Mouse (Mus musculus) stomach, postnatal 0 days (tissue): ENCODE measurements around the gene Sgip1. TPM values are rescaled to one million over a fixed set of nuclear protein-coding genes. Genes with fewer than 3 reads are reported as not detected.

Experiments
- ATAC-seq: fragments of 200-750 bp; cut with Nextera tagmentation; 2 replicates; pipeline ENCODE4 v1.8.0; 2017; ENCODE audit not compliant: low FRiP score, low TSS enrichment
- DNase-seq: peaks from one replicate; pipeline ENCODE4 v3.0.0-alpha.2; 2016; ENCODE audit warnings: low spot score
- H3K27ac ChIP-seq: fragments of 300-500 bp; sonication (generic); replicated peaks from 2 replicates; pipeline ENCODE4 v1.5.1; 2014; ENCODE audit warnings: mild to moderate bottlenecking, control low read depth
- H3K27me3 ChIP-seq: fragments of 300-500 bp; sonication (generic); 2 replicates; pipeline ENCODE4 v1.6.1; 2014; ENCODE audit warnings: low read length; ENCODE audit not compliant: control insufficient read depth, insufficient read depth
- H3K36me3 ChIP-seq: fragments of 300-500 bp; sonication (generic); 2 replicates; pipeline ENCODE4 v1.6.1; 2014; ENCODE audit warnings: low read length, mixed read lengths; ENCODE audit not compliant: control insufficient read depth, insufficient read depth
- H3K4me1 ChIP-seq: fragments of 300-500 bp; sonication (generic); replicated peaks from 2 replicates; pipeline ENCODE4 v1.6.1; 2014; ENCODE audit warnings: antibody characterized with exemption; ENCODE audit not compliant: control insufficient read depth, insufficient read depth
- H3K4me2 ChIP-seq: fragments of 300-500 bp; sonication (generic); replicated peaks from 2 replicates; pipeline ENCODE4 v1.6.1; 2014; ENCODE audit warnings: low read depth, mild to moderate bottlenecking, control low read depth, moderate library complexity
- H3K4me3 ChIP-seq: fragments of 300-500 bp; sonication (generic); 2 replicates; pipeline ENCODE4 v1.5.1; 2014; ENCODE audit warnings: low read depth, low read length, control low read depth
- H3K9ac ChIP-seq: fragments of 300-500 bp; sonication (generic); 2 replicates; pipeline ENCODE4 v1.6.1; 2014; ENCODE audit warnings: mild to moderate bottlenecking, low read length, control low read depth, mixed read lengths
- H3K9me3 ChIP-seq: fragments of 300-500 bp; sonication (generic); 2 replicates; pipeline ENCODE4 v1.6.1; 2016; ENCODE audit warnings: low read length; ENCODE audit not compliant: control insufficient read depth
- CTCF ChIP-seq: IDR thresholded peaks from 2 replicates; pipeline ENCODE4 v1.5.1; 2016; ENCODE audit warnings: antibody characterized with exemption, low read depth, mild to moderate bottlenecking, moderate library complexity
- EP300 ChIP-seq: optimal IDR thresholded peaks from 2 replicates; pipeline ENCODE3; 2016; ENCODE audit warnings: antibody characterized with exemption
- WGBS: fragments of 180-500 bp; shearing (Covaris S2); extraction: QIAGEN DNeasy Blood & Tissue Kit; methylation state at CpG from one replicate; pipeline ENCODE4 v1.1.7; 2014; 5-methylcytosine and 5-hydroxymethylcytosine counted together
- polyA plus RNA-seq: library from polyadenylated mRNA; unstranded; fragments of >200 nt; fragmentation: Nextera tagmentation; extraction: Ambion mirVana; gene quantifications from 2 replicates; pipeline ENCODE4 v1.2.1, GENCODE M21; 2015

Gene Sgip1
- polyA plus RNA-seq, 1 experiment from 2014 or later: 2.4 TPM

DNA sequence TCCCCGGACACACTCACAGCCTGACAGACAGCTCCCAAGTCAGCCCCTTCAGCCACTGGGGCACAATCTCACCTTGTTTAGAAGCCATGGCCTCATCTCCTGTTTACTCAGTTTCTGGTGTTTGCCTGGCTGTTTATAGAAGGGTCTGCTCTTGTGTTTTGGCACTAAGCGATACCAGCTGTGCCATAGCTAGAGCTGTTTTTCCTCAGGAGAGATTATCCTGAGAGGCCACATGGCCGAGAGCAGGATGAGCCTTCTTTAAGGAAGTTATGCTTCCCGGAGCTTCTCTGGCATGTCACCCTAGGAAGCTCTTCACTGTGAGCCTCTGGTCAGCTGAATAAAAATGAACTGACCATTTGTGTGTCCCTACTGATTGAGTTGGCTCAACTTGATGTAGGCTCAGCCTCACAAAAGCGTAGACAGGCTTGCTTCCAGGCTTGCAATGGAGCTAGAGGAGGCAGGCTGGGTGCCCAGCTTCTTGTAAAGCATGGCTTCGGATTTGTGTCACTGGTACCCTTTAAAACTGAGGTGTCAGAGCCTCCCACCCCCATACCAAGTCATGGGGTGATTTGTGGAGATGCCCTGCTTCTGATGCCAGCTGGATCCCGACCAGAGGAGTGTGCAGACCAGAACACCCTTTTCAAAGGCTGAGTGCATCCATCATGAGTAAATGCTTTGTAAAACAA lies 42.1 kb downstream of the Sgip1 start:
- peak overlapping the region; percentile 35; the same call in 1 of the 2 replicates for H3K27ac ChIP-seq
- H3K9ac ChIP-seq: no peak overlapping the region
- no peak overlapping the region for H3K4me2 ChIP-seq
- peak; percentile 29; the same call in 1 of the 2 replicates for ATAC-seq
- no peaks in the 10 kb centered on the region for H3K9me3 ChIP-seq
- no peak for DNase-seq
- no peaks in the 10 kb centered on the region for H3K27me3 ChIP-seq
- no peaks in the 10 kb centered on the region for H3K36me3 ChIP-seq
- 45% methylated on average over 7 of the region's 7 CpGs for WGBS
- no peaks in the 10 kb centered on the region for H3K4me1 ChIP-seq
- no peak overlapping the region for H3K4me3 ChIP-seq
- TF ChIP-seq CTCF (no peak), EP300 (no peak)

DNA sequence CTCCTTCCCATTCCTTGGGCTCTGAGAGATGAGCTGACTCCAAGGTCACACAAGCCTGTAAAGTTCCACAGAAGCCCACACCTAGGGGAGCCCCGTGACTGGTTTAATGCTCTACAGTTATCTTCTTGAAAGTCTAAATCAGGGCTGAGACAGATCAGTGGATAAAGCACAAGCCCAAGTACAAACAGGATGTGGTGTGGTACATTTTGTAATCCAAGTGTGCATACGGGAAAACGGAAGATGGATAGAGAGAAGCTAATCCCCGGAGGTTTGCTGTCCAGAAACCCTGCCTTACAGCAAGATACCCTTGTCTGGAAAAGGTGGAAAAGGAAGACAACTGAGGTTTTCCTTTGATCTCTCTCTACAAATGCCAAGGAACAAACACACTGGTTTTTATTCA lies 44.1 kb downstream of the Sgip1 start:
- no peaks in the 10 kb centered on the region for H3K27me3 ChIP-seq
- no peak for TF ChIP-seq EP300
- TF ChIP-seq CTCF: no peak
- H3K36me3 ChIP-seq: no peaks in the 10 kb centered on the region
- H3K27ac ChIP-seq: no peak overlapping the region
- H3K4me2 ChIP-seq: no peak overlapping the region
- ATAC-seq (no peak), DNase-seq (no peak)
- no peaks in the 10 kb centered on the region for H3K9me3 ChIP-seq
- WGBS: 57% methylated on average over 4 of the region's 4 CpGs
- H3K4me3 ChIP-seq: no peak overlapping the region
- H3K4me1 ChIP-seq: no peaks in the 10 kb centered on the region
- H3K9ac ChIP-seq: no peak overlapping the region

DNA sequence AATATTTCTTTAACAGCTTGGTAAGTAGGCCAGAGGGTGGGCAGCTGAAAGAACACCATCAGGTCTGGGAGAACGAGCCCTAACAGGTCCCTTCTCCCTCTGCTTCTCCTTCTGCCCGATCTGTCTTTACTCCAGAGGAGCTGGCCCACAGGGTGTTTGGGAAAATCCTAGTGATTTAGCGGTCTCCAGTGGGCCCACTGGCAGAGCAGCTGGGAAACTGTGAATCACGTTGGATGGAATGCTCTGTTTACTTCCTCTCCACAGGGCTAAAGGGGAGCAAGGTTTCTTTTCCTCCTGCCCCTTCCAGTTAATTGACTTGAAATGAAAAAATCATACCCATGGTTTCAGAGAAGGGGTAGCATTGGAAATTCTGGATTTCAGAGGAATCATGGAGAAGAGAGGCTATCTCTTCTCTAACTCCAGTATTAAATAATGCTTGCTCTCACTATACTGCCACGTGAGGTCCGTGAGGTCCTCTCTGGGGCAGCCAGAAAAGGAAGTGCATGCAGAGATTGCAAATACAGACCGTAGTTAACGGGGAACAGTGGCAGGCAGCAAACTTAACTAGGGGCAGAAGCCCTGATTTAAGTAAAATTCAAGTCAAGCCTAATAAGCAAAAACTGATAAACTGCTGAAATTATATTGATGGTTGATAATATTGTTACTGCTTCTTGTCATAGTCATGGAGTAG lies 51.1 kb downstream of the Sgip1 start:
- Histone ChIP-seq H3K4me3 (no peak overlapping the region), H3K9ac (no peak overlapping the region), H3K36me3 (no peaks in the 10 kb centered on the region), H3K27me3 (no peaks in the 10 kb centered on the region), H3K4me1 (peaks cover 3% of the 10 kb centered on the region; the same call in 1 of the 2 replicates), H3K4me2 (no peak overlapping the region), H3K27ac (peak overlapping the region; percentile 30; the same call in 1 of the 2 replicates), H3K9me3 (no peaks in the 10 kb centered on the region)
- no peak for DNase-seq
- WGBS: 44% methylated on average over 8 of the region's 8 CpGs
- no peak for TF ChIP-seq CTCF
- no peak for TF ChIP-seq EP300
- no peak for ATAC-seq

DNA sequence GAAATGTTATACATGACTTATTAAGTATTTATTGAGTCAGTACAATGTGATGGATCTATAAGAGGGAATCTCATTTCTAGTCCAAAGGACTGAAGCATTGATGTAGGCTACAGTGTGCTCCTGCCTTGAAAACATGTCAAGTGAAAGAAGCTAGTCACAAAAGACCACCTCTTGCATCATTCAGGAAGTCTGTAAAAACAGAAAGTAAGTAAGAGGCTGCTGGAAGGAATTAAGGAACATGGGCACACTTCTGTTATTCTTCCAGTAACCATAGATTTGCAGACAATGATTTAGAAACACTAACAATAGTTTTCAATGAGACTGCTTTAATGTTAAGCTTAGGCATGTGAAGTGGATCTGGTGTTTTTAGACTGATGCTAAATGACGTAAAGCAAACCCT lies 60.4 kb downstream of the Sgip1 start:
- no peak overlapping the region for H3K9ac ChIP-seq
- no peak overlapping the region for H3K27ac ChIP-seq
- no peaks in the 10 kb centered on the region for H3K27me3 ChIP-seq
- H3K4me1 ChIP-seq: no peaks in the 10 kb centered on the region
- TF ChIP-seq EP300 (no peak), CTCF (no peak)
- no peaks in the 10 kb centered on the region for H3K9me3 ChIP-seq
- 71% methylated on average over 1 of the region's 1 CpGs for WGBS
- no peaks in the 10 kb centered on the region for H3K36me3 ChIP-seq
- H3K4me3 ChIP-seq: no peak overlapping the region
- H3K4me2 ChIP-seq: no peak overlapping the region
- no peak for DNase-seq
- no peak for ATAC-seq

DNA sequence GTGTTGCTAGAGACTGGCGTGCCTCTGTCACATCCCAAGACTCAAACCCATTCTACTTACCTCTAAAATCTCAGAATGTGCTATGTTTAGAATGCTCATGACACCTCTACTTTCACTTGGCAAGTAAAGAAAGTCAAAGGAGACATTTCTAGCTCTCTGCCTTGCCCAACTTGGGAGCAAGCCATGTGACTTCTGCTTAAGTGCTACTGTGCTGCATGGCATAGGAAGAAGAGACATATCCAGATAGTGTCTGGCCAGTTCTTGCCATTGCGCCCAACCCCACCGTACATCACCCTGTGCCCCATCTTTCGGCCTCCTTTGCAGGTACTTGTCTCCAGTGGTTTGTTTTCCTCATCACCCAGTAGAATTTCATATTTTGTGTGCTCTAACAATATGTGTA lies 60.8 kb downstream of the Sgip1 start:
- no peak for TF ChIP-seq CTCF
- no peak for TF ChIP-seq EP300
- H3K4me2 ChIP-seq: no peak overlapping the region
- 93% methylated on average over 4 of the region's 4 CpGs for WGBS
- H3K9ac ChIP-seq: no peak overlapping the region
- DNase-seq (no peak), ATAC-seq (no peak)
- H3K27me3 ChIP-seq: no peaks in the 10 kb centered on the region
- no peak overlapping the region for H3K4me3 ChIP-seq
- H3K4me1 ChIP-seq: no peaks in the 10 kb centered on the region
- no peaks in the 10 kb centered on the region for H3K9me3 ChIP-seq
- H3K36me3 ChIP-seq: no peaks in the 10 kb centered on the region
- H3K27ac ChIP-seq: no peak overlapping the region

DNA sequence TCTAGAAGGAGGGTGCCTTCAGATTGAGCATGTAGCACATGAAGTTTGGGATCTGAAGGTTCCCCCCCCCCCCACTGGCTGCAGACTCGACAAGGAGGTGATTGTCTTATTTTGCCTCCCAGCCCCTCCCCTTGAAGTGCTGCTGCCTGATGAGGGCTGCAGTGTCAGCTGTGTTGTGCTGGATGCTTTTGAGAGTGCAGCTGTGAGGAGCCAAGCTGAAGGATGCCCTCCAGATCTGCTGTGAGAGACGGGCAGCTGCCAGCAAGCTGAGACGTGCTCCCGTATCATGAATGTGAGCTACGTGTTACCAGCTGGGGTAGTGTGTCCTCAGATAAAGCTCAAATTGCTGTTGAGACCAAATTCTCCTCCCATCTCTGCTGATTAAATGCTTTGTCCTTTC lies 63.5 kb downstream of the Sgip1 start:
- no peaks in the 10 kb centered on the region for H3K9me3 ChIP-seq
- no peak for TF ChIP-seq EP300
- no peak for TF ChIP-seq CTCF
- no peak for ATAC-seq
- no peak overlapping the region for H3K4me2 ChIP-seq
- H3K9ac ChIP-seq: no peak overlapping the region
- H3K4me1 ChIP-seq: no peaks in the 10 kb centered on the region
- H3K36me3 ChIP-seq: no peaks in the 10 kb centered on the region
- DNase-seq: no peak
- H3K27ac ChIP-seq: no peak overlapping the region
- H3K27me3 ChIP-seq: no peaks in the 10 kb centered on the region
- no peak overlapping the region for H3K4me3 ChIP-seq
- 59% methylated on average over 5 of the region's 5 CpGs for WGBS
